Mouse (Mus musculus) urinary bladder, postnatal 4 days (tissue): Measurements from ENCODE around the gene Cdca7l.
A peak's percentile ranks its signal among the peaks of the same experiment; 100 is the strongest.
"Not testable (repeated sequence)": the region's sequence is repeated elsewhere in the genome, so short reads cannot be mapped to it uniquely, and the experiment has no call there.

Experiments used
- DNase-seq, 2 experiments: peaks; one replicate each; pipeline ENCODE4 v3.0.0; 2021 to 2022; ENCODE audit warnings: low spot score in 2 of 2

Gene Cdca7l

GRCm38 (mm10) chr12:117803989-117804388, at the start of gene Cdca7l:
Cdca7l (plus strand) TSS chr12:117804289.
- not testable (repeated sequence) for DNase-seq

- no peak for DNase-seq
These were observed 48.1 kb upstream of the Cdca7l start for GRCm38 (mm10) chr12:117756010-117756409.

GRCm38 (mm10) chr12:117760373-117760772, 43.7 kb upstream of the Cdca7l start:
- DNase-seq: no peak

GRCm38 (mm10) chr12:117760846-117761245, 43.2 kb upstream of the Cdca7l start:
- DNase-seq: no peak

GRCm38 (mm10) chr12:117761698-117762097, 42.4 kb upstream of the Cdca7l start:
- no peak for DNase-seq

- no peak for DNase-seq
These were observed 40.8 kb upstream of the Cdca7l start for GRCm38 (mm10) chr12:117763247-117763646.

GRCm38 (mm10) chr12:117764839-117765238, 39.2 kb upstream of the Cdca7l start:
- DNase-seq: peak; percentile 42 to 64

GRCm38 (mm10) chr12:117769113-117769512, 35.0 kb upstream of the Cdca7l start:
- peak; percentile 41 to 79 for DNase-seq

GRCm38 (mm10) chr12:117770211-117770610, 33.9 kb upstream of the Cdca7l start:
- DNase-seq: no peak

- DNase-seq: no peak
These were observed 32.9 kb upstream of the Cdca7l start for GRCm38 (mm10) chr12:117771156-117771555.

GRCm38 (mm10) chr12:117772638-117773037, 31.5 kb upstream of the Cdca7l start:
- DNase-seq: peak; percentile 27 to 75

GRCm38 (mm10) chr12:117776841-117777240, 27.2 kb upstream of the Cdca7l start:
- DNase-seq: no peak

- DNase-seq: no peak
These were observed 22.7 kb upstream of the Cdca7l start for GRCm38 (mm10) chr12:117781360-117781759.

GRCm38 (mm10) chr12:117783426-117783825, 20.7 kb upstream of the Cdca7l start:
- DNase-seq: no peak

GRCm38 (mm10) chr12:117786621-117787020, 17.5 kb upstream of the Cdca7l start:
- no peak for DNase-seq

- DNase-seq: no peak
These were observed 15.5 kb upstream of the Cdca7l start for GRCm38 (mm10) chr12:117788513-117789011.

- no peak for DNase-seq
These were observed 15.1 kb upstream of the Cdca7l start for GRCm38 (mm10) chr12:117789017-117789416.

GRCm38 (mm10) chr12:117795303-117795702, 8.8 kb upstream of the Cdca7l start:
- DNase-seq: no peak

GRCm38 (mm10) chr12:117805576-117805975, 1.5 kb downstream of the Cdca7l start:
- DNase-seq: no peak

GRCm38 (mm10) chr12:117806007-117806451, 1.9 kb downstream of the Cdca7l start:
- no peak for DNase-seq

GRCm38 (mm10) chr12:117806470-117806869, 2.4 kb downstream of the Cdca7l start:
- no peak for DNase-seq

- no peak for DNase-seq
These were observed 3.5 kb downstream of the Cdca7l start for GRCm38 (mm10) chr12:117807637-117808036.

- DNase-seq: no peak
These were observed 4.6 kb downstream of the Cdca7l start for GRCm38 (mm10) chr12:117808355-117809326.
